Mouse (Mus musculus): ENCODE results near the gene Rela.

DNA sequence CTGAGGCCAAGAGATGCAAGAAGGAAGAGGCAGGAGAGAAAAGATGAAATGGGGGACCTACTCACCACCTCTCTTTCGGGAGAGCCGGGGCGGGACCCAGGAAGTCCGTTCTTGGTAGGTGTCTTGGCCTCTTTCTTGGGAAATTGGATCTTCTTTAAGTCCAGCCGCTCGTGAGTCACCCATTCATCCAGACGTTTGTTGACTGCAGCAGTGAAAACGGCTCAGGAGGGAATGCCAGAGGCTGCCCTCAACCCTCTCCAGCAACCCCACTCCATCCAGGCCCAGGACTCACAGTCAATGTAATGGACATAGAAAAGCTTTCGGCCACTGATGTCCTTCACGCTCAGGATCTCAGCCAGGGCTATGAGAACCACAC, 28.1 kb upstream of the Rela start:
- TF ChIP-seq CTCF (IDR thresholded peaks at IDR 0.05; ENCODE audit: borderline replicate concordance, extremely low read depth, insufficient read depth, insufficient read length), result no peak
- TF ChIP-seq POLR2A (IDR thresholded peaks at IDR 0.05; ENCODE audit: borderline replicate concordance, extremely low read depth, insufficient read depth, insufficient read length, poor library complexity, severe bottlenecking), result no peak
